Comparison of ENCODE assay signal across 16 mouse cellular contexts in the genomic region with DNA sequence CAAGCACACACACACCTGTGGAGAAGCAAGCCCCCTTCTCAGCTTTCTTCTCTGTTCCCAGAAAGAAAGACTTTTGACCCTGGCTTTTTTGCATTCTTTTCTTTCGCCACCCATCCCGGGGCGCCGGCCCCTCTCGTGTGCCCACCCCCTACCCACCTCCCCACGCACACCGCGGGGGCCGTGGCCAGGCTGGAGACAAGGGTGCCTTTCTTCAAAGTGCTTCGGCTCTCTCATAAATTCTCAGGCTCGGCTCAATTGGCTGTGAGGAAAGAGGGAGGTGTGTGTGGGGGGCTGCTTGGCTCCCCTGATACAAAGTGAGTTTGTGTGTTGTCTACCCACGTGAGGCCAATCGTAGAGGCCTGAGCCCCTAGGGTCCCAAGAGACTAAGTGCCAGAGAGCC. TPM values are rescaled to one million over a fixed set of nuclear protein-coding genes. Genes with fewer than 3 reads are reported as not detected.
DNase-seq lines count a peak whose midpoint lies in the region; ATAC-seq lines count a peak whose summit lies in the region.
"Had no signal": no experiment of that assay in that cellular context is flagged by ENCODE, and none has a peak within 500 bp of the region (broad histone marks: within the 10 kb centered on the region; RNA-seq: fewer than 3 reads in every experiment).

No protein-coding gene starts in this region.

- no peak for ATAC-seq in kidney, embryonic 15.5 days (replicated peaks; ENCODE audit: low FRiP score)
- 0 out of 2 replicates have a peak, but pooled peaks have one; percentile 23 for ATAC-seq in embryonic facial prominence, embryonic 13.5 days (ENCODE audit: insufficient number of reproducible peaks, insufficient read depth, low FRiP score, low TSS enrichment, low read depth)
- no peak for ATAC-seq in hindbrain, embryonic 14.5 days (ENCODE audit: low FRiP score)
- peak; percentile 71; the same call in 1 of the 2 replicates for ATAC-seq in neural tube, embryonic 12.5 days (ENCODE audit: low FRiP score, low read depth)
- ATAC-seq: intestine, embryonic 16.5 days; liver, embryonic 12.5 days; lung, postnatal 0 days; midbrain, embryonic 13.5 days had no signal

- H3K9ac ChIP-seq in kidney, embryonic 15.5 days: no peak overlapping the region
- H3K9ac ChIP-seq in embryonic facial prominence, embryonic 13.5 days: peak overlapping the region; percentile 6; the same call in 1 of the 2 replicates
- H3K9ac ChIP-seq in hindbrain, embryonic 14.5 days: no peak overlapping the region
- 0 out of 2 replicates have a peak overlapping the region, but pooled peaks have one; percentile 35 for H3K9ac ChIP-seq in neural tube, embryonic 12.5 days
- H3K9ac ChIP-seq: liver, embryonic 12.5 days; midbrain, embryonic 13.5 days had no signal

- peaks cover 13% of the 10 kb centered on the region; the same call in 1 of the 2 replicates for H3K27me3 ChIP-seq in kidney, embryonic 15.5 days
- no peaks in the 10 kb centered on the region for H3K27me3 ChIP-seq in embryonic facial prominence, embryonic 13.5 days
- no peaks in the 10 kb centered on the region for H3K27me3 ChIP-seq in hindbrain, embryonic 14.5 days (ENCODE audit: control insufficient read depth, insufficient read depth, low read length)
- no peaks in the 10 kb centered on the region for H3K27me3 ChIP-seq in neural tube, embryonic 12.5 days (replicated peaks)
- H3K27me3 ChIP-seq: CH12.LX had no signal

- no peaks in the 10 kb centered on the region for H3K9me3 ChIP-seq in kidney, embryonic 15.5 days (replicated peaks)
- H3K9me3 ChIP-seq in embryonic facial prominence, embryonic 13.5 days: no peaks in the 10 kb centered on the region
- no peaks in the 10 kb centered on the region for H3K9me3 ChIP-seq in hindbrain, embryonic 14.5 days (ENCODE audit: control insufficient read depth, low read length)
- H3K9me3 ChIP-seq in neural tube, embryonic 12.5 days: no peaks in the 10 kb centered on the region
- H3K9me3 ChIP-seq: liver, embryonic 12.5 days; midbrain, embryonic 13.5 days had no signal

- H3K36me3 ChIP-seq in kidney, embryonic 15.5 days: no peaks in the 10 kb centered on the region
- H3K36me3 ChIP-seq in embryonic facial prominence, embryonic 13.5 days: no peaks in the 10 kb centered on the region
- H3K36me3 ChIP-seq in hindbrain, embryonic 14.5 days (replicated peaks; ENCODE audit: control insufficient read depth, insufficient read depth): no peaks in the 10 kb centered on the region
- no peaks in the 10 kb centered on the region for H3K36me3 ChIP-seq in neural tube, embryonic 12.5 days
- H3K36me3 ChIP-seq: liver, embryonic 12.5 days; midbrain, embryonic 13.5 days had no signal

- no peak overlapping the region for H3K4me3 ChIP-seq in kidney, embryonic 15.5 days (replicated peaks)
- H3K4me3 ChIP-seq in embryonic facial prominence, embryonic 13.5 days: no peak overlapping the region
- H3K4me3 ChIP-seq in hindbrain, embryonic 14.5 days (replicated peaks; ENCODE audit: low read length): no peak overlapping the region
- no peak overlapping the region for H3K4me3 ChIP-seq in neural tube, embryonic 12.5 days
- H3K4me3 ChIP-seq: erythroblast, embryonic 14.5 days; liver, embryonic 12.5 days; midbrain, embryonic 13.5 days had no signal

- peaks cover 23% of the 10 kb centered on the region for H3K4me1 ChIP-seq in kidney, embryonic 15.5 days
- peaks cover 59% of the 10 kb centered on the region for H3K4me1 ChIP-seq in embryonic facial prominence, embryonic 13.5 days
- no peaks in the 10 kb centered on the region; the same call in 1 of the 2 replicates for H3K4me1 ChIP-seq in hindbrain, embryonic 14.5 days (replicated peaks; ENCODE audit: control insufficient read depth, insufficient read depth, low read length)
- peaks cover 28% of the 10 kb centered on the region for H3K4me1 ChIP-seq in neural tube, embryonic 12.5 days
- H3K4me1 ChIP-seq: liver, embryonic 12.5 days had no signal

- peak overlapping the region; percentile 5; the same call in 1 of the 2 replicates for H3K4me2 ChIP-seq in kidney, embryonic 15.5 days
- H3K4me2 ChIP-seq in embryonic facial prominence, embryonic 13.5 days: peak overlapping the region; percentile 37
- peak overlapping the region; percentile 19; the same call in 1 of the 2 replicates for H3K4me2 ChIP-seq in hindbrain, embryonic 14.5 days (replicated peaks)
- peak overlapping the region; percentile 33 for H3K4me2 ChIP-seq in neural tube, embryonic 12.5 days (replicated peaks)
- H3K4me2 ChIP-seq: liver, embryonic 12.5 days; midbrain, embryonic 13.5 days had no signal

- H3K27ac ChIP-seq in kidney, embryonic 15.5 days: no peak overlapping the region
- H3K27ac ChIP-seq in embryonic facial prominence, embryonic 13.5 days: peak overlapping the region; percentile 13; the same call in 1 of the 2 replicates
- H3K27ac ChIP-seq in hindbrain, embryonic 14.5 days: no peak overlapping the region
- H3K27ac ChIP-seq in neural tube, embryonic 12.5 days: no peak overlapping the region
- H3K27ac ChIP-seq: liver, embryonic 12.5 days; midbrain, embryonic 13.5 days had no signal

- no peak for DNase-seq in kidney, adult 8-10 months
- DNase-seq in hindbrain, embryonic 14.5 days (ENCODE audit: low spot score): no peak
- DNase-seq in frontal cortex, postnatal 36 days (ENCODE audit: low spot score in 2 of 2): no peak
- no peak for DNase-seq in cerebellum, postnatal 36 days
- DNase-seq: adrenal gland, adult 8-10 months; cerebellum, postnatal 25 days; kidney, postnatal 4 days had no signal

- 7% methylated on average over 13 of the region's 13 CpGs for WGBS in kidney, embryonic 15.5 days
- WGBS in embryonic facial prominence, embryonic 13.5 days: 5% methylated on average over 13 of the region's 13 CpGs
- WGBS in hindbrain, embryonic 14.5 days: 12% methylated on average over 13 of the region's 13 CpGs
- WGBS in neural tube, embryonic 12.5 days: 1% methylated on average over 13 of the region's 13 CpGs

RNA-seq across cellular contexts. Expression of a gene that starts 28.4 kb away (rescaled TPM):
- 8.5 and 10.2 TPM in 2 replicates for polyA plus RNA-seq in kidney, embryonic 15.5 days (2015; fragmentation: Nextera tagmentation; extraction: Ambion mirVana)
- 16.6 and 19.4 TPM in 2 replicates for polyA plus RNA-seq in embryonic facial prominence, embryonic 13.5 days (2015; fragmentation: Nextera tagmentation; extraction: Ambion mirVana)
- 16.3 and 18.0 TPM in 2 replicates for polyA plus RNA-seq in hindbrain, embryonic 14.5 days (2014; fragmentation: Nextera tagmentation; extraction: Ambion mirVana)
- polyA plus RNA-seq in neural tube, embryonic 12.5 days (2016; fragmentation: Nextera tagmentation; extraction: Ambion mirVana): 14.8 and 15.6 TPM in 2 replicates

Comparison
In these comparisons a context has a peak if more than half of its experiments do, and no peak if none do; other contexts are left out.
1. ATAC-seq: peak in embryonic facial prominence, embryonic 13.5 days (single experiment) and neural tube, embryonic 12.5 days (single experiment); none in kidney, embryonic 15.5 days (single experiment) and hindbrain, embryonic 14.5 days (single experiment).
2. H3K9ac ChIP-seq: peak in embryonic facial prominence, embryonic 13.5 days (single experiment) and neural tube, embryonic 12.5 days (single experiment); none in kidney, embryonic 15.5 days (single experiment) and hindbrain, embryonic 14.5 days (single experiment).
3. Peak in every context shown above with its lines, with median percentiles within 50 percentile points of each other: H3K4me2 ChIP-seq.